Mouse (Mus musculus): ENCODE results near the gene Vmn2r88. TPM values are rescaled to one million over a fixed set of nuclear protein-coding genes. Genes with fewer than 3 reads are reported as not detected.
"Not testable (repeated sequence)": the region's sequence is repeated elsewhere in the genome, so short reads cannot be mapped to it uniquely, and the experiment has no call there.

Gene Vmn2r88
- polyA plus RNA-seq, 1 experiment = 0.51 TPM

- H3K27me3 ChIP-seq (ENCODE audit: control insufficient read depth, insufficient read depth, low read length) = no peaks in the 10 kb centered on the region
- peak overlapping the region; percentile 45 for H3K4me3 ChIP-seq (ENCODE audit: control insufficient read depth, low read depth, low read length)
- H3K36me3 ChIP-seq (ENCODE audit: control insufficient read depth, insufficient read depth, low read length) = no peaks in the 10 kb centered on the region
- H3K27ac ChIP-seq (ENCODE audit: control insufficient read depth, insufficient read depth, low read depth, low read length) = no peak overlapping the region
- TF ChIP-seq POLR2A (IDR thresholded peaks at IDR 0.05; ENCODE audit: control insufficient read depth, low read depth, low read length) (no peak), CTCF (IDR thresholded peaks at IDR 0.05; ENCODE audit: control insufficient read depth, insufficient read depth, insufficient replicate concordance, low read depth, low read length) (no peak)
- peaks cover 7% of the 10 kb centered on the region for H3K4me1 ChIP-seq (ENCODE audit: control insufficient read depth, insufficient read depth, low read length)
Observed at GRCm38 (mm10) chr14:51434546-51434945, 23.9 kb downstream of the Vmn2r88 start.

GRCm38 (mm10) chr14:51435020-51435419 is 24.4 kb downstream of the Vmn2r88 start:
- H3K27me3 ChIP-seq (ENCODE audit: control insufficient read depth, insufficient read depth, low read length) = no peaks in the 10 kb centered on the region
- peak overlapping the region; percentile 45 for H3K4me3 ChIP-seq (ENCODE audit: control insufficient read depth, low read depth, low read length)
- no peak for TF ChIP-seq CTCF (IDR thresholded peaks at IDR 0.05; ENCODE audit: control insufficient read depth, insufficient read depth, insufficient replicate concordance, low read depth, low read length)
- no peak for TF ChIP-seq POLR2A (IDR thresholded peaks at IDR 0.05; ENCODE audit: control insufficient read depth, low read depth, low read length)
- H3K36me3 ChIP-seq (ENCODE audit: control insufficient read depth, insufficient read depth, low read length) = no peaks in the 10 kb centered on the region
- peaks cover 7% of the 10 kb centered on the region for H3K4me1 ChIP-seq (ENCODE audit: control insufficient read depth, insufficient read depth, low read length)
- no peak overlapping the region for H3K27ac ChIP-seq (ENCODE audit: control insufficient read depth, insufficient read depth, low read depth, low read length)

- no peak for TF ChIP-seq CTCF (IDR thresholded peaks at IDR 0.05; ENCODE audit: control insufficient read depth, insufficient read depth, insufficient replicate concordance, low read depth, low read length)
- TF ChIP-seq POLR2A (IDR thresholded peaks at IDR 0.05; ENCODE audit: control insufficient read depth, low read depth, low read length) = no peak
- Histone ChIP-seq H3K4me1 (ENCODE audit: control insufficient read depth, insufficient read depth, low read length) (peaks cover 7% of the 10 kb centered on the region), H3K27me3 (ENCODE audit: control insufficient read depth, insufficient read depth, low read length) (no peaks in the 10 kb centered on the region), H3K27ac (ENCODE audit: control insufficient read depth, insufficient read depth, low read depth, low read length) (no peak overlapping the region), H3K36me3 (ENCODE audit: control insufficient read depth, insufficient read depth, low read length) (no peaks in the 10 kb centered on the region), H3K4me3 (ENCODE audit: control insufficient read depth, low read depth, low read length) (no peak overlapping the region)
Observed at GRCm38 (mm10) chr14:51438955-51439354, 28.3 kb downstream of the Vmn2r88 start.

GRCm38 (mm10) chr14:51451557-51451956 is 40.9 kb downstream of the Vmn2r88 start, which contains the start of gene Vmn2r89:
Gene Vmn2r89 (plus strand): TSS chr14:51451857.
- H3K4me1 ChIP-seq (ENCODE audit: control insufficient read depth, insufficient read depth, low read length); H3K4me3 ChIP-seq (ENCODE audit: control insufficient read depth, low read depth, low read length); H3K27ac ChIP-seq (ENCODE audit: control insufficient read depth, insufficient read depth, low read depth, low read length); H3K36me3 ChIP-seq (ENCODE audit: control insufficient read depth, insufficient read depth, low read length); H3K27me3 ChIP-seq (ENCODE audit: control insufficient read depth, insufficient read depth, low read length): not testable (repeated sequence)

Other genes with a start within 250 kb of the Vmn2r88 start
- not detected in 2 replicates for gene Rnase2b, start 248.6 kb upstream of the Vmn2r88 start, polyA plus RNA-seq (2012; rRNA removed)
- not detected in 2 replicates for gene Ang2, start 211.7 kb upstream of the Vmn2r88 start, polyA plus RNA-seq (2012; rRNA removed)
- gene Ear14, start 207.4 kb upstream of the Vmn2r88 start, polyA plus RNA-seq (2012; rRNA removed) = not detected in 2 replicates
- 0.17 TPM in 1 of 2 replicates, not detected in the other for gene Rnase2a, start 154.7 kb upstream of the Vmn2r88 start, polyA plus RNA-seq (2012; rRNA removed)
- gene Gm7247, start 49.1 kb upstream of the Vmn2r88 start, polyA plus RNA-seq (2012; rRNA removed) = not detected in 2 replicates
- not detected in 2 replicates for gene Vmn2r89, start 41.0 kb downstream of the Vmn2r88 start, polyA plus RNA-seq (2012; rRNA removed)
- gene Gm5622, start 142.0 kb downstream of the Vmn2r88 start, polyA plus RNA-seq (2012; rRNA removed) = 2.7 and 2.9 TPM in 2 replicates
- 0.42 and 0.83 TPM in 2 replicates for gene Gm17175, start 163.2 kb downstream of the Vmn2r88 start, polyA plus RNA-seq (2012; rRNA removed)
- gene Gm17174, start 181.3 kb downstream of the Vmn2r88 start, polyA plus RNA-seq (2012; rRNA removed) = 1.7 and 2.3 TPM in 2 replicates
- gene Gm17078, start 200.5 kb downstream of the Vmn2r88 start, polyA plus RNA-seq (2012; rRNA removed) = 0.26 and 0.38 TPM in 2 replicates
- gene Gm4181, start 224.8 kb downstream of the Vmn2r88 start, polyA plus RNA-seq (2012; rRNA removed) = 7.9 and 12.8 TPM in 2 replicates